26 mouse cellular contexts compared by ENCODE assay signal in genomic region chr11:44541280-44541679, GRCm38 (mm10). TPM values are rescaled to one million over a fixed set of nuclear protein-coding genes. Genes with fewer than 3 reads are reported as not detected.
DNase-seq lines count a peak whose midpoint lies in the region; ATAC-seq and TF ChIP-seq lines count a peak whose summit lies in the region.
"Had no signal": no experiment of that assay in that cellular context is flagged by ENCODE, and none has a peak within 500 bp of the region (broad histone marks: within the 10 kb centered on the region; RNA-seq: fewer than 3 reads in every experiment).

No protein-coding gene starts in this region.

- no peak overlapping the region for H3K4me3 ChIP-seq in lung, postnatal 0 days (ENCODE audit: low read depth, low read length)
- H3K4me3 ChIP-seq in brown adipose tissue, adult 24 weeks (ENCODE audit: insufficient read depth, low read depth, low read length): no peak overlapping the region
- H3K4me3 ChIP-seq: embryonic facial prominence, embryonic 13.5 days; heart, embryonic 15.5 days; hindbrain, embryonic 10.5 days; kidney, embryonic 15.5 days; lung, embryonic 15.5 days; midbrain, embryonic 10.5 days; myocyte had no signal

- no peaks in the 10 kb centered on the region for H3K27me3 ChIP-seq in lung, postnatal 0 days (replicated peaks; ENCODE audit: insufficient read depth, low read length)
- H3K27me3 ChIP-seq: embryonic facial prominence, embryonic 13.5 days; heart, embryonic 15.5 days; kidney, embryonic 15.5 days; lung, embryonic 15.5 days; Patski had no signal

- H3K9ac ChIP-seq in lung, postnatal 0 days (replicated peaks; ENCODE audit: low read depth): no peak overlapping the region
- H3K9ac ChIP-seq: embryonic facial prominence, embryonic 13.5 days; heart, embryonic 15.5 days; kidney, embryonic 15.5 days; lung, embryonic 15.5 days had no signal

- ATAC-seq in lung, postnatal 0 days: peak; percentile 41
- ATAC-seq: forebrain, embryonic 16.5 days; hindbrain, embryonic 16.5 days; intestine, embryonic 16.5 days; midbrain, embryonic 16.5 days; Patski had no signal

- peak overlapping the region; percentile 69 for H3K27ac ChIP-seq in lung, postnatal 0 days (ENCODE audit: low read length)
- H3K27ac ChIP-seq in brown adipose tissue, adult 24 weeks (replicated peaks; ENCODE audit: low read depth, low read length): 0 out of 2 replicates have a peak overlapping the region, but pooled peaks have one; percentile 14
- H3K27ac ChIP-seq: embryonic facial prominence, embryonic 13.5 days; heart, embryonic 15.5 days; hindbrain, embryonic 10.5 days; kidney, embryonic 15.5 days; lung, embryonic 15.5 days; midbrain, embryonic 10.5 days had no signal

- H3K4me2 ChIP-seq in lung, postnatal 0 days (replicated peaks; ENCODE audit: low read depth, low read length): 0 out of 2 replicates have a peak overlapping the region, but pooled peaks have one; percentile 2
- H3K4me2 ChIP-seq: embryonic facial prominence, embryonic 13.5 days; heart, embryonic 15.5 days; kidney, embryonic 15.5 days; lung, embryonic 15.5 days had no signal

- peaks cover 20% of the 10 kb centered on the region; the same call in 1 of the 2 replicates for H3K4me1 ChIP-seq in lung, postnatal 0 days (ENCODE audit: insufficient read depth, low read depth, low read length)
- H3K4me1 ChIP-seq in brown adipose tissue, adult 24 weeks (ENCODE audit: control insufficient read depth, insufficient read depth, insufficient read length, low read length): peaks cover 16% of the 10 kb centered on the region
- H3K4me1 ChIP-seq: midbrain, embryonic 10.5 days had no signal

- no peaks in the 10 kb centered on the region for H3K36me3 ChIP-seq in lung, postnatal 0 days (ENCODE audit: insufficient read depth, low read length)

- peak; percentile 78 for TF ChIP-seq EP300 in lung, postnatal 0 days (IDR thresholded peaks at IDR 0.05)

- DNase-seq in heart, adult 11 months: peak; percentile 76
- DNase-seq in heart, postnatal 4 days: no peak
- DNase-seq in lung, postnatal 0 days (ENCODE audit: low spot score): peak; percentile 84
- no peak for DNase-seq in lung, adult 18-20 months
- DNase-seq in neural tube, embryonic 10.5 days (ENCODE audit: extremely low spot score, low spot score): no peak
- no peak for DNase-seq in right cerebral cortex, postnatal 14 days
- DNase-seq: adrenal gland, adult 8-10 months; cerebellum, adult 2 months; cerebellum, postnatal 36 days; embryo, embryonic 11 days; kidney, postnatal 36 days; layer of hippocampus, adult 9-11 months; right cerebral cortex, postnatal 4 days had no signal

- no peaks in the 10 kb centered on the region for H3K9me3 ChIP-seq in lung, postnatal 0 days (ENCODE audit: low read length)
- H3K9me3 ChIP-seq: embryonic facial prominence, embryonic 13.5 days; heart, embryonic 15.5 days; hindbrain, embryonic 10.5 days; kidney, embryonic 15.5 days; lung, embryonic 15.5 days; midbrain, embryonic 10.5 days had no signal

- TF ChIP-seq CTCF in lung, postnatal 0 days (IDR thresholded peaks at IDR 0.05): no peak

- 56% methylated on average over 5 of the region's 5 CpGs for WGBS in lung, postnatal 0 days

RNA-seq across cellular contexts. Expression of gene Rnf145, which starts 22.5 kb away (rescaled TPM):
- 10 to 100 TPM; 30.0 TPM for total RNA-seq in heart, postnatal 4 days (2021)
- 71.9 and 79.9 TPM in 2 replicates for polyA plus RNA-seq in lung, postnatal 0 days (2015; fragmentation: Nextera tagmentation; extraction: Ambion mirVana)
- 12.6 and 15.9 TPM in 2 replicates for polyA plus RNA-seq in brown adipose tissue, adult 24 weeks (2012; ENCODE audit: insufficient read depth, insufficient read length, missing spikeins)

Comparison
In these comparisons a context has a peak if more than half of its experiments do, and no peak if none do; other contexts are left out.
1. DNase-seq: peak in heart, adult 11 months (single experiment) and lung, postnatal 0 days (single experiment); none in heart, postnatal 4 days (single experiment), lung, adult 18-20 months (0 of 2), neural tube, embryonic 10.5 days (single experiment) and right cerebral cortex, postnatal 14 days (single experiment).